Mouse (Mus musculus) liver, embryonic 15.5 days (tissue): Measurements from ENCODE around the gene Il6st. TPM values are rescaled to one million over a fixed set of nuclear protein-coding genes. Genes with fewer than 3 reads are reported as not detected.

Experiments used
- polyA plus RNA-seq: library from polyadenylated mRNA; unstranded; fragments of >200 nt; fragmentation: Nextera tagmentation; extraction: Ambion mirVana; gene quantifications from 2 replicates; pipeline ENCODE4 v1.2.1, GENCODE M21; 2015

The Il6st gene
- polyA plus RNA-seq, 1 experiment from 2014 or later = 4.8 TPM

Other genes with a start within 250 kb of the Il6st start
- gene Ankrd55, start 175.6 kb upstream of the Il6st start, polyA plus RNA-seq = 0.08 and 0.39 TPM in 2 replicates
- gene Il31ra, start 130.3 kb downstream of the Il6st start, polyA plus RNA-seq = 0.07 and 0.08 TPM in 2 replicates
- 0.23 and 0.33 TPM in 2 replicates for gene Ddx4, start 188.4 kb downstream of the Il6st start, polyA plus RNA-seq
- gene Slc38a9, start 196.7 kb downstream of the Il6st start, polyA plus RNA-seq = 12.2 and 15.2 TPM in 2 replicates